Mouse (Mus musculus) inflammation-experienced regulatory T-cells (primary cell): ENCODE results near the gene Fmo6. TPM values are rescaled to one million over a fixed set of nuclear protein-coding genes. Genes with fewer than 3 reads are reported as not detected.

ENCODE experiments used
- polyA plus RNA-seq, 2 experiments: library from polyadenylated mRNA; unstranded; fragments of 100-300 nt; shearing (Covaris generic); gene quantifications; one replicate each; pipeline ENCODE4 v1.2.1; 2017

Fmo6 gene
- under 1 TPM; 0.11 to 0.99 TPM for polyA plus RNA-seq

GRCm38 (mm10) chr1:162937415-162937814, at the start of gene Fmo6:
Fmo6 (minus strand) TSS chr1:162937515.

GRCm38 (mm10) chr1:162984428-162984827, 47.1 kb upstream of the Fmo6 start, which contains the start of gene Fmo3:
Fmo3 (minus strand) TSS chr1:162984528.

GRCm38 (mm10) chr1:162897838-162898811, 39.2 kb downstream of the Fmo6 start, which contains the start of gene Fmo2:
Fmo2 (minus strand) TSS chr1:162898726.

Other genes starting within 250 kb of the Fmo6 start
- 100 to 1,000 TPM; 154 to 179 TPM for gene Prrc2c, start 197.0 kb downstream of the Fmo6 start, polyA plus RNA-seq
- gene Fmo4, start 123.5 kb downstream of the Fmo6 start, polyA plus RNA-seq: not detected
- gene Fmo1, start 70.9 kb downstream of the Fmo6 start, polyA plus RNA-seq: 1 to 10 TPM in 1 of 2 experiments, under 1 TPM in 1; 0.24 to 3.8 TPM
- gene Fmo2, start 38.8 kb downstream of the Fmo6 start, polyA plus RNA-seq: under 1 TPM in 1 of 2 experiments, not detected in 1; 0.43 TPM
- gene Fmo3, start 47.0 kb upstream of the Fmo6 start, polyA plus RNA-seq: not detected
- not detected for gene Mroh9, start 148.2 kb upstream of the Fmo6 start, polyA plus RNA-seq